19 mouse cellular contexts compared by ENCODE assay signal in genomic region chr2:34015640-34015995, GRCm38 (mm10).
A peak's percentile ranks its signal among the peaks of the same experiment; 100 is the strongest.
DNase-seq lines count a peak whose midpoint lies in the region; ATAC-seq and TF ChIP-seq lines count a peak whose summit lies in the region.
"Had no signal": no experiment of that assay in that cellular context is flagged by ENCODE, and none has a peak within 500 bp of the region (broad histone marks: within the 10 kb centered on the region; RNA-seq: fewer than 3 reads in every experiment).

No protein-coding gene starts in this region.

- no peaks in the 10 kb centered on the region for H3K79me2 ChIP-seq in heart, adult 2 months (replicated peaks; ENCODE audit: control insufficient read depth, insufficient read depth, low read length)

- no peak for ATAC-seq in forebrain, embryonic 11.5 days (replicated peaks; ENCODE audit: low FRiP score)
- no peak for ATAC-seq in lung, embryonic 15.5 days (ENCODE audit: borderline replicate concordance, extremely low read depth, low FRiP score, low TSS enrichment)
- no peak for ATAC-seq in forebrain, embryonic 15.5 days (replicated peaks)
- no peak for ATAC-seq in midbrain, embryonic 14.5 days (ENCODE audit: low FRiP score, low TSS enrichment)
- no peak for ATAC-seq in heart, embryonic 12.5 days (ENCODE audit: insufficient number of reproducible peaks, low FRiP score)
- ATAC-seq: inflammation-experienced regulatory T-cells, adult 6 months had no signal

- H3K27ac ChIP-seq in forebrain, embryonic 10.5 days: peak overlapping the region; percentile 72
- H3K27ac ChIP-seq in forebrain, embryonic 11.5 days (ENCODE audit: low read depth, low read length): no peak overlapping the region
- peak overlapping the region; percentile 65 for H3K27ac ChIP-seq in lung, embryonic 15.5 days
- H3K27ac ChIP-seq in forebrain, embryonic 15.5 days (replicated peaks): peak overlapping the region; percentile 73
- peak overlapping the region; percentile 84; the same call in 1 of the 2 replicates for H3K27ac ChIP-seq in midbrain, embryonic 14.5 days (replicated peaks; ENCODE audit: low read depth, low read length)
- no peak overlapping the region for H3K27ac ChIP-seq in heart, adult 2 months
- H3K27ac ChIP-seq in heart, embryonic 12.5 days (ENCODE audit: poor library complexity, severe bottlenecking): no peak overlapping the region
- H3K27ac ChIP-seq: heart, embryonic 15.5 days had no signal

- no peak for TF ChIP-seq EP300 in heart, adult 2 months (IDR thresholded peaks at IDR 0.05; ENCODE audit: insufficient read depth, low read depth, low read length)

- no peaks in the 10 kb centered on the region for H3K9me3 ChIP-seq in forebrain, embryonic 10.5 days
- no peaks in the 10 kb centered on the region for H3K9me3 ChIP-seq in forebrain, embryonic 11.5 days (ENCODE audit: control insufficient read depth, low read length)
- H3K9me3 ChIP-seq in lung, embryonic 15.5 days: no peaks in the 10 kb centered on the region
- no peaks in the 10 kb centered on the region for H3K9me3 ChIP-seq in forebrain, embryonic 15.5 days
- no peaks in the 10 kb centered on the region for H3K9me3 ChIP-seq in midbrain, embryonic 14.5 days (ENCODE audit: control insufficient read depth, low read length)
- H3K9me3 ChIP-seq in heart, embryonic 12.5 days (replicated peaks): no peaks in the 10 kb centered on the region
- H3K9me3 ChIP-seq: heart, embryonic 15.5 days; stomach, embryonic 15.5 days had no signal

- H3K4me1 ChIP-seq in forebrain, embryonic 10.5 days: peaks cover 29% of the 10 kb centered on the region
- H3K4me1 ChIP-seq in forebrain, embryonic 11.5 days (replicated peaks; ENCODE audit: control insufficient read depth, insufficient read depth, low read length): peaks cover 4% of the 10 kb centered on the region
- 0 out of 2 replicates have a peak, but pooled peaks cover 6% of the 10 kb centered on the region for H3K4me1 ChIP-seq in lung, embryonic 15.5 days
- H3K4me1 ChIP-seq in forebrain, embryonic 15.5 days: peaks cover 27% of the 10 kb centered on the region
- peaks cover 16% of the 10 kb centered on the region for H3K4me1 ChIP-seq in midbrain, embryonic 14.5 days (ENCODE audit: control insufficient read depth, insufficient read depth, low read length)
- H3K4me1 ChIP-seq in heart, adult 2 months (ENCODE audit: control insufficient read depth, insufficient read depth, low read length): no peaks in the 10 kb centered on the region
- H3K4me1 ChIP-seq in heart, embryonic 12.5 days (replicated peaks): no peaks in the 10 kb centered on the region
- H3K4me1 ChIP-seq: heart, embryonic 15.5 days had no signal

- no peak for DNase-seq in forebrain, embryonic 10.5 days (ENCODE audit: extremely low spot score, low spot score)
- no peak for DNase-seq in forebrain, embryonic 11.5 days (ENCODE audit: low spot score)
- DNase-seq in lung, postnatal 10 days: no peak
- no peak for DNase-seq in midbrain, embryonic 14.5 days
- DNase-seq in heart, adult 2 months: no peak
- DNase-seq: cerebellum, adult 9-10 months; embryo, embryonic 11 days; gastrocnemius, postnatal 36 days; kidney, postnatal 36 days; layer of hippocampus, postnatal 36 days; lung, postnatal 36 days; retina, postnatal 1 day; thymus, postnatal 25 days had no signal

- H3K36me3 ChIP-seq in forebrain, embryonic 10.5 days (replicated peaks): no peaks in the 10 kb centered on the region
- H3K36me3 ChIP-seq in forebrain, embryonic 11.5 days (ENCODE audit: control insufficient read depth, insufficient read depth, low read length): no peaks in the 10 kb centered on the region
- H3K36me3 ChIP-seq in lung, embryonic 15.5 days: no peaks in the 10 kb centered on the region
- no peaks in the 10 kb centered on the region for H3K36me3 ChIP-seq in forebrain, embryonic 15.5 days
- no peaks in the 10 kb centered on the region for H3K36me3 ChIP-seq in midbrain, embryonic 14.5 days (ENCODE audit: control insufficient read depth, insufficient read depth, low read length)
- H3K36me3 ChIP-seq in heart, adult 2 months (ENCODE audit: control insufficient read depth, insufficient read depth, low read length): no peaks in the 10 kb centered on the region
- no peaks in the 10 kb centered on the region for H3K36me3 ChIP-seq in heart, embryonic 12.5 days
- H3K36me3 ChIP-seq: heart, embryonic 15.5 days; stomach, embryonic 15.5 days had no signal

- H3K4me3 ChIP-seq in forebrain, embryonic 10.5 days: no peak overlapping the region
- no peak overlapping the region for H3K4me3 ChIP-seq in forebrain, embryonic 11.5 days (ENCODE audit: low read depth, low read length)
- H3K4me3 ChIP-seq in lung, embryonic 15.5 days: no peak overlapping the region
- H3K4me3 ChIP-seq in forebrain, embryonic 15.5 days: no peak overlapping the region
- H3K4me3 ChIP-seq in midbrain, embryonic 14.5 days (replicated peaks; ENCODE audit: low read depth, low read length): no peak overlapping the region
- H3K4me3 ChIP-seq in heart, adult 2 months: no peak overlapping the region
- no peak overlapping the region for H3K4me3 ChIP-seq in heart, embryonic 12.5 days
- H3K4me3 ChIP-seq: heart, embryonic 15.5 days; stomach, embryonic 15.5 days had no signal

- H3K27me3 ChIP-seq in forebrain, embryonic 10.5 days (ENCODE audit: poor library complexity, severe bottlenecking): no peaks in the 10 kb centered on the region; the same call in none of the 2 replicates
- H3K27me3 ChIP-seq in forebrain, embryonic 11.5 days (ENCODE audit: control insufficient read depth, insufficient read depth, low read length): no peaks in the 10 kb centered on the region
- no peaks in the 10 kb centered on the region for H3K27me3 ChIP-seq in lung, embryonic 15.5 days
- no peaks in the 10 kb centered on the region for H3K27me3 ChIP-seq in forebrain, embryonic 15.5 days
- no peaks in the 10 kb centered on the region for H3K27me3 ChIP-seq in midbrain, embryonic 14.5 days (ENCODE audit: control insufficient read depth, insufficient read depth, low read length)
- no peaks in the 10 kb centered on the region for H3K27me3 ChIP-seq in heart, adult 2 months (ENCODE audit: control insufficient read depth, insufficient read depth, low read length)
- peaks cover 6% of the 10 kb centered on the region; the same call in 1 of the 2 replicates for H3K27me3 ChIP-seq in heart, embryonic 12.5 days (replicated peaks)
- H3K27me3 ChIP-seq: heart, embryonic 15.5 days; stomach, embryonic 15.5 days had no signal

- 80% methylated on average over 7 of the region's 7 CpGs for WGBS in forebrain, embryonic 10.5 days
- 79% methylated on average over 7 of the region's 7 CpGs for WGBS in forebrain, embryonic 11.5 days
- WGBS in lung, embryonic 15.5 days: 87% methylated on average over 7 of the region's 7 CpGs
- 79% methylated on average over 7 of the region's 7 CpGs for WGBS in forebrain, embryonic 15.5 days
- WGBS in midbrain, embryonic 14.5 days: 88% methylated on average over 7 of the region's 7 CpGs
- WGBS in heart, adult 2 months: 85% methylated on average over 7 of the region's 7 CpGs
- 81% methylated on average over 7 of the region's 7 CpGs for WGBS in heart, embryonic 12.5 days

- H3K9ac ChIP-seq in forebrain, embryonic 11.5 days (ENCODE audit: low read length): no peak overlapping the region
- H3K9ac ChIP-seq in lung, embryonic 15.5 days: no peak overlapping the region
- H3K9ac ChIP-seq in forebrain, embryonic 15.5 days (replicated peaks): no peak overlapping the region
- H3K9ac ChIP-seq in midbrain, embryonic 14.5 days (replicated peaks; ENCODE audit: low read length): no peak overlapping the region
- H3K9ac ChIP-seq in heart, adult 2 months (ENCODE audit: low read depth, low read length): no peak overlapping the region
- H3K9ac ChIP-seq in heart, embryonic 12.5 days: no peak overlapping the region
- H3K9ac ChIP-seq: heart, embryonic 15.5 days; stomach, embryonic 15.5 days had no signal

- no peak overlapping the region for H3K4me2 ChIP-seq in forebrain, embryonic 11.5 days (ENCODE audit: low read depth, low read length, severe bottlenecking)
- no peak overlapping the region for H3K4me2 ChIP-seq in lung, embryonic 15.5 days
- H3K4me2 ChIP-seq in forebrain, embryonic 15.5 days (replicated peaks): no peak overlapping the region
- H3K4me2 ChIP-seq in midbrain, embryonic 14.5 days (ENCODE audit: low read length): no peak overlapping the region
- H3K4me2 ChIP-seq in heart, embryonic 12.5 days: no peak overlapping the region
- H3K4me2 ChIP-seq: heart, embryonic 15.5 days; stomach, embryonic 15.5 days had no signal

- intact Hi-C loops in heart, adult 2 months (cut with DNase I): no loop called here

- TF ChIP-seq CTCF in heart, adult 2 months (IDR thresholded peaks at IDR 0.05): no peak

- no peak for TF ChIP-seq POLR2A in heart, adult 2 months (IDR thresholded peaks at IDR 0.05; ENCODE audit: insufficient read depth, low read depth, low read length)

Comparison
In these comparisons a context has a peak if more than half of its experiments do, and no peak if none do; other contexts are left out.
1. H3K27ac ChIP-seq: peak in forebrain, embryonic 10.5 days (single experiment), lung, embryonic 15.5 days (single experiment), forebrain, embryonic 15.5 days (single experiment) and midbrain, embryonic 14.5 days (single experiment); none in forebrain, embryonic 11.5 days (single experiment), heart, adult 2 months (single experiment) and heart, embryonic 12.5 days (single experiment).